In the genomic region with DNA sequence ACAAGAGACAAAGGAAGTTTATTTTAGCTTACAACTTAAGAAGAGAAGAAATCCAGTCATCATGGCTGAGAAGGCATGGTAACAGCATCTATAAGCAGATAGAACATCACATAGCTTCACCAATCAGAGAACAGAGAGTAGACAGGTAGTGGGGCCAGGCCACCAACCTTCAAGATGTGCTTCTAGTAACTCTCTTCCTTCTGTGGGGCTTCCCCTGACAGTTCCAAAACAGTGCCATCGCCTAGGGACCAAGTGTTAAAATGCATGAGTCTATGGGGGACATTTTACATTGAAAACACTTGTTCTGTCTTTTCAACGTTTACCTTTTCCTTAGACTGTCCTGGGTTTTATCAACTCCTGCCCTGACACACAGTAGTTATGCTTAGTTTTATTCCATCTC, we compare ENCODE assay signal across 24 mouse cellular contexts. TPM values are rescaled to one million over a fixed set of nuclear protein-coding genes. Genes with fewer than 3 reads are reported as not detected.
DNase-seq lines count a peak whose midpoint lies in the region; ATAC-seq and TF ChIP-seq lines count a peak whose summit lies in the region.
"Had no signal": no experiment of that assay in that cellular context is flagged by ENCODE, and none has a peak within 500 bp of the region (broad histone marks: within the 10 kb centered on the region; RNA-seq: fewer than 3 reads in every experiment).

No protein-coding gene starts in this region.

- H3K9me3 ChIP-seq in CH12.LX (replicated peaks; ENCODE audit: low read length), result no peaks in the 10 kb centered on the region
- no peaks in the 10 kb centered on the region for H3K9me3 ChIP-seq in hindbrain, embryonic 13.5 days
- H3K9me3 ChIP-seq: forebrain, embryonic 10.5 days; forebrain, embryonic 13.5 days; G1E; hindbrain, embryonic 10.5 days had no signal

- 93% methylated on average over 2 of the region's 2 CpGs for WGBS in hindbrain, embryonic 13.5 days

- no peak for TF ChIP-seq RAD21 in CH12.LX (IDR thresholded peaks at IDR 0.05; ENCODE audit: low read depth, low read length)

- dilution Hi-C loops in CH12.LX (cut with MboI; ENCODE audit: extremely low pct_ligation_motif_present, extremely low pct_unique_long_range_greater_than_20kb, low sequenced_read_pairs), result no loop called here

- no peak overlapping the region for H3K9ac ChIP-seq in CH12.LX (ENCODE audit: insufficient read depth, low read depth)
- H3K9ac ChIP-seq in hindbrain, embryonic 13.5 days, result no peak overlapping the region
- H3K9ac ChIP-seq: forebrain, embryonic 13.5 days; hindbrain, embryonic 14.5 days had no signal

- DNase-seq in heart, adult 11 months, result peak; percentile 0
- DNase-seq in heart, postnatal 25 days (ENCODE audit: low spot score), result no peak
- peak; percentile 4 to 25 for DNase-seq in B cell, adult 2 months
- DNase-seq in CH12.LX (ENCODE audit: extremely low read depth), result peak; percentile 69
- peak; percentile 31 for DNase-seq in splenic B cell, adult 2 months (ENCODE audit: low read depth, low spot score)
- DNase-seq in adrenal gland, postnatal 4 days (ENCODE audit: low spot score in 2 of 2), result no peak
- DNase-seq: adrenal gland, adult 8-10 months; adrenal gland, postnatal 25 days; cerebellum, adult 18-20 months; cerebellum, adult 9-10 months; cerebellum, postnatal 14 days; gastrocnemius, postnatal 10 days; gastrocnemius, postnatal 36 days; heart, postnatal 36 days had no signal

- no peak overlapping the region for H3K4me3 ChIP-seq in CH12.LX (replicated peaks in 1 of 3; ENCODE audit: low read depth in 2 of 3, low read length in 2 of 3, poor library complexity in 1 of 3)
- no peak overlapping the region for H3K4me3 ChIP-seq in hindbrain, embryonic 13.5 days
- H3K4me3 ChIP-seq: forebrain, embryonic 10.5 days; forebrain, embryonic 13.5 days; hindbrain, embryonic 10.5 days had no signal

- in situ Hi-C loops in CH12.LX (cut with MboI; ENCODE audit: low pct_ligation_motif_present, low pct_unique_long_range_greater_than_20kb, low sequenced_read_pairs), result no loop called here

- peaks cover 60% of the 10 kb centered on the region for H3K79me2 ChIP-seq in CH12.LX (replicated peaks; ENCODE audit: control insufficient read depth, extremely low read depth, insufficient read depth, poor library complexity, severe bottlenecking)

- no peak overlapping the region for H3K27ac ChIP-seq in CH12.LX (ENCODE audit: insufficient read depth, low read depth)
- H3K27ac ChIP-seq in hindbrain, embryonic 13.5 days, result no peak overlapping the region
- H3K27ac ChIP-seq: forebrain, embryonic 10.5 days; forebrain, embryonic 13.5 days; hindbrain, embryonic 10.5 days; hindbrain, embryonic 14.5 days; hindbrain, postnatal 0 days had no signal

- no peak for TF ChIP-seq CTCF in CH12.LX (conservative IDR thresholded peaks at IDR 0.05 in 1 of 2, IDR thresholded peaks at IDR 0.05 in 1 of 2; ENCODE audit: low read depth in 2 of 2, low read length in 2 of 2)

- no peak for TF ChIP-seq POLR2A in CH12.LX (IDR thresholded peaks at IDR 0.05; ENCODE audit: low read depth, low read length)

- intact Hi-C loops in heart, postnatal 25 days (cut with DNase I), result no loop called here

- no peaks in the 10 kb centered on the region for H3K27me3 ChIP-seq in CH12.LX (replicated peaks)
- H3K27me3 ChIP-seq in splenic B cell, adult 2 months (ENCODE audit: control insufficient read depth, insufficient read depth, low read length, poor library complexity, severe bottlenecking), result no peaks in the 10 kb centered on the region
- no peaks in the 10 kb centered on the region for H3K27me3 ChIP-seq in hindbrain, embryonic 13.5 days
- H3K27me3 ChIP-seq: forebrain, embryonic 13.5 days had no signal

- no peak overlapping the region for H3K4me2 ChIP-seq in CH12.LX (ENCODE audit: insufficient read depth, low read depth, poor library complexity, severe bottlenecking)
- H3K4me2 ChIP-seq in hindbrain, embryonic 13.5 days, result no peak overlapping the region
- H3K4me2 ChIP-seq: forebrain, embryonic 13.5 days; heart, embryonic 11.5 days; hindbrain, embryonic 14.5 days had no signal

- no peak for TF ChIP-seq EP300 in CH12.LX (IDR thresholded peaks at IDR 0.05; ENCODE audit: low read length)

- H3K4me1 ChIP-seq in CH12.LX (ENCODE audit: control insufficient read depth in 1 of 2, insufficient read depth in 2 of 2), result peaks cover 10 to 62% of the 10 kb centered on the region in 2 experiments
- H3K4me1 ChIP-seq in hindbrain, embryonic 13.5 days (replicated peaks), result peaks cover 6% of the 10 kb centered on the region; the same call in 1 of the 2 replicates
- H3K4me1 ChIP-seq: forebrain, embryonic 10.5 days; forebrain, embryonic 13.5 days; hindbrain, embryonic 10.5 days had no signal

- peaks cover 7 to 68% of the 10 kb centered on the region in 2 experiments for H3K36me3 ChIP-seq in CH12.LX (replicated peaks in 1 of 2; ENCODE audit: control insufficient read depth in 1 of 2, insufficient read depth in 1 of 2, low read length in 1 of 2)
- H3K36me3 ChIP-seq in splenic B cell, adult 2 months (ENCODE audit: control insufficient read depth, insufficient read depth, low read length, poor library complexity, severe bottlenecking), result no peaks in the 10 kb centered on the region
- peaks cover 18% of the 10 kb centered on the region for H3K36me3 ChIP-seq in hindbrain, embryonic 13.5 days

- ATAC-seq in hindbrain, embryonic 13.5 days (ENCODE audit: low FRiP score), result no peak
- ATAC-seq: forebrain, embryonic 13.5 days; forebrain, embryonic 16.5 days; hindbrain, postnatal 0 days had no signal

TF ChIP-seq in CH12.LX, 34 proteins besides CTCF, POLR2A, EP300 and RAD21:
- TF ChIP-seq UBTF (IDR thresholded peaks at IDR 0.05; ENCODE audit: low read depth, low read length) (no peak), ELF1 (IDR thresholded peaks at IDR 0.05; ENCODE audit: low read depth, low read length) (peak; percentile 22; the same call in 1 of the 2 replicates)
TF ChIP-seq in CH12.LX: peak in this region for 1.

RNA-seq across cellular contexts. Expression of gene Crkl, which starts 11.4 kb away (rescaled TPM):
- 10 to 100 TPM; 25.3 to 29.3 TPM for total RNA-seq in heart, postnatal 25 days (2021)
- 21.6 and 23.5 TPM in 2 replicates for total RNA-seq in CH12.LX (2012; rRNA removed)
- 14.5 and 16.9 TPM in 2 replicates for total RNA-seq in CH12.LX (2014; rRNA removed)
- polyA plus RNA-seq in CH12.LX (2012; ENCODE audit: insufficient read length, low read depth), result 27.3 and 35.6 TPM in 2 replicates
- 10 to 100 TPM; 32.1 to 35.0 TPM for total RNA-seq in adrenal gland, postnatal 4 days (2021)
- polyA plus RNA-seq in hindbrain, embryonic 13.5 days (2015; fragmentation: Nextera tagmentation; extraction: Ambion mirVana), result 79.1 and 86.2 TPM in 2 replicates

RNA-seq across cellular contexts. Expression of gene Aifm3, which starts 26.2 kb away (rescaled TPM):
- under 1 TPM in 1 of 2 experiments, not detected in 1; 0.28 TPM for total RNA-seq in heart, postnatal 25 days (2021)
- total RNA-seq in CH12.LX (2012; rRNA removed), result 0.08 TPM in 1 of 2 replicates, not detected in the other
- total RNA-seq in CH12.LX (2014; rRNA removed), result not detected in 2 replicates
- not detected in 2 replicates for polyA plus RNA-seq in CH12.LX (2012; ENCODE audit: insufficient read length, low read depth)
- 1 to 10 TPM; 7.5 to 8.5 TPM for total RNA-seq in adrenal gland, postnatal 4 days (2021)
- 5.7 and 6.3 TPM in 2 replicates for polyA plus RNA-seq in hindbrain, embryonic 13.5 days (2015; fragmentation: Nextera tagmentation; extraction: Ambion mirVana)
- total RNA-seq: granulocyte monocyte progenitor cell, adult 5-6 weeks had no signal
- polyA plus RNA-seq: G1E had no signal

RNA-seq across cellular contexts. Expression of gene Lztr1, which starts 45.3 kb away (rescaled TPM):
- total RNA-seq in heart, postnatal 25 days (2021), result 10 to 100 TPM; 34.3 to 35.0 TPM
- 111 and 138 TPM in 2 replicates for total RNA-seq in CH12.LX (2012; rRNA removed)
- 98.4 and 110 TPM in 2 replicates for total RNA-seq in CH12.LX (2014; rRNA removed)
- 78.0 and 111 TPM in 2 replicates for polyA plus RNA-seq in CH12.LX (2012; ENCODE audit: insufficient read length, low read depth)
- 10 to 100 TPM; 69.1 to 73.2 TPM for total RNA-seq in adrenal gland, postnatal 4 days (2021)
- polyA plus RNA-seq in hindbrain, embryonic 13.5 days (2015; fragmentation: Nextera tagmentation; extraction: Ambion mirVana), result 133 TPM in 2 replicates

RNA-seq across cellular contexts. Expression of gene Pi4ka, which starts 57.1 kb away (rescaled TPM):
- 10 to 100 TPM; 53.2 to 56.3 TPM for total RNA-seq in heart, postnatal 25 days (2021)
- total RNA-seq in CH12.LX (2012; rRNA removed), result 79.4 and 88.4 TPM in 2 replicates
- total RNA-seq in CH12.LX (2014; rRNA removed), result 33.2 and 40.5 TPM in 2 replicates
- polyA plus RNA-seq in CH12.LX (2012; ENCODE audit: insufficient read length, low read depth), result 97.2 and 149 TPM in 2 replicates
- total RNA-seq in adrenal gland, postnatal 4 days (2021), result 10 to 100 TPM; 65.0 to 70.9 TPM
- polyA plus RNA-seq in hindbrain, embryonic 13.5 days (2015; fragmentation: Nextera tagmentation; extraction: Ambion mirVana), result 60.9 and 62.1 TPM in 2 replicates

RNA-seq across cellular contexts. Expression of gene Snap29, which starts 57.4 kb away (rescaled TPM):
- 10 to 100 TPM; 14.9 to 16.9 TPM for total RNA-seq in heart, postnatal 25 days (2021)
- total RNA-seq in CH12.LX (2012; rRNA removed) (21.6 and 23.7 TPM in 2 replicates), CH12.LX (2014; rRNA removed) (37.4 and 38.2 TPM in 2 replicates)
- polyA plus RNA-seq in CH12.LX (2012; ENCODE audit: insufficient read length, low read depth), result 47.0 and 47.2 TPM in 2 replicates
- total RNA-seq in adrenal gland, postnatal 4 days (2021), result 10 to 100 TPM; 22.9 TPM
- polyA plus RNA-seq in hindbrain, embryonic 13.5 days (2015; fragmentation: Nextera tagmentation; extraction: Ambion mirVana), result 22.6 and 23.1 TPM in 2 replicates

Comparison
In these comparisons a context has a peak if more than half of its experiments do, and no peak if none do; other contexts are left out.
1. DNase-seq: peak in heart, adult 11 months (single experiment), B cell, adult 2 months (2 of 2), CH12.LX (single experiment) and splenic B cell, adult 2 months (single experiment); none in heart, postnatal 25 days (single experiment) and adrenal gland, postnatal 4 days (0 of 2).
2. RNA of gene Aifm3, which starts 26.2 kb away (total RNA-seq): 7.5 to 8.5 TPM in adrenal gland, postnatal 4 days; 0.28 TPM in heart, postnatal 25 days and 0.08 TPM in CH12.LX; every median in the first group is over 4 times any median in the second.